Mouse (Mus musculus) lung, adult 2 months (tissue): ENCODE measurements around the gene Gm13283. TPM values are rescaled to one million over a fixed set of nuclear protein-coding genes. Genes with fewer than 3 reads are reported as not detected.
"Not testable (repeated sequence)": the region's sequence is repeated elsewhere in the genome, so short reads cannot be mapped to it uniquely, and the experiment has no call there.

Experiments used
- DNase-seq: peaks from one replicate; pipeline ENCODE4 v3.0.0; 2022
- H3K4me1 ChIP-seq: fragments of 200-500 bp; 2 replicates; pipeline ENCODE4 v1.6.1; 2011; ENCODE audit warnings: low read length; ENCODE audit not compliant: control insufficient read depth, insufficient read depth
- H3K4me3 ChIP-seq: fragments of 200-500 bp; replicated peaks from 2 replicates; pipeline ENCODE3; 2011; ENCODE audit warnings: low read depth, mild to moderate bottlenecking, control low read depth, low read length; ENCODE audit errors: extremely low read depth
- WGBS: fragments of 180-500 bp; shearing (Covaris S2); methylation state at CpG from one replicate; pipeline ENCODE4 v1.1.7; 2018; 5-methylcytosine and 5-hydroxymethylcytosine counted together
- polyA plus RNA-seq: library from polyadenylated mRNA; depleted of rRNA; stranded (reverse); fragments of >200 nt; gene quantifications from 2 replicates; pipeline ENCODE4 v1.2.3, GENCODE M21; 2012; rRNA removed

Gm13283 gene
- polyA plus RNA-seq, 1 experiment: not detected

DNA sequence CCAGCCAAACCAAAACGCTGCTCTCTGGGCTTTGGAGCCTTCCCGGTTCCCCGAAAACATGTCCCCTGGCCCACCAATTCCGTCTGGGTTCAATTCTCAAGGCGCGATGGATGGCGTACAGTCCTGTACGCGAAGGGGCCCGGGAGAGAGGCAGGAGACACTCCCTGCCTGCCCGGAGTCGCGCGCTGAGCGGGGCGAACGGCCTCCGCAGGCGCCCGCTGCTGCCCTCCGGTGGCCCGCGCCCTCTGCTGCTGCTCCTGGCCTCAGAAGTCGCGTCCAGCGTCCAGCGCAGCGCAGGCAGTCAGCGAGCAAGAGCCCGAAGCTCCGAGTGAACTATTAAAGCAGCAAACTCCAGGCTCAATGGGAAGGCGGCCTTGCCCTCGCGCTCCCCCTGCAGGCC lies 45.8 kb downstream of the Gm13283 start:
- 0% methylated on average over 9 of the region's 34 CpGs for WGBS
- peak; percentile 5 for DNase-seq
- H3K4me1 ChIP-seq, H3K4me3 ChIP-seq: not testable (repeated sequence)

Other genes starting within 250 kb of the Gm13283 start
- gene Ifnb1, start 237.3 kb upstream of the Gm13283 start, polyA plus RNA-seq: not detected in 2 replicates
- gene Ifna15, start 201.9 kb upstream of the Gm13283 start, polyA plus RNA-seq: not detected in 2 replicates
- gene Ifna14, start 188.3 kb upstream of the Gm13283 start, polyA plus RNA-seq: not detected in 2 replicates
- not detected in 2 replicates for gene Ifna9, start 167.7 kb upstream of the Gm13283 start, polyA plus RNA-seq
- not detected in 2 replicates for gene Ifna12, start 156.7 kb upstream of the Gm13283 start, polyA plus RNA-seq
- gene C87499, start 125.7 kb upstream of the Gm13283 start, polyA plus RNA-seq: not detected in 2 replicates
- gene Ifna13, start 115.7 kb upstream of the Gm13283 start, polyA plus RNA-seq: not detected in 2 replicates
- not detected in 2 replicates for gene Ifna16, start 83.2 kb upstream of the Gm13283 start, polyA plus RNA-seq
- gene Ifna2, start 76.2 kb upstream of the Gm13283 start, polyA plus RNA-seq: not detected in 2 replicates
- gene Ifnab, start 68.8 kb upstream of the Gm13283 start, polyA plus RNA-seq: not detected in 2 replicates
- gene Gm26566, start 38.3 kb upstream of the Gm13283 start, polyA plus RNA-seq: 0.19 and 0.33 TPM in 2 replicates
- gene Klhl9, start 37.7 kb upstream of the Gm13283 start, polyA plus RNA-seq: 19.6 and 19.7 TPM in 2 replicates
- not detected in 2 replicates for gene Gm13271, start 5.3 kb upstream of the Gm13283 start, polyA plus RNA-seq
- gene Gm13290, start 13.7 kb downstream of the Gm13283 start, polyA plus RNA-seq: not detected in 2 replicates
- gene Gm13289, start 16.8 kb downstream of the Gm13283 start, polyA plus RNA-seq: not detected in 2 replicates
- not detected in 2 replicates for gene Gm13272, start 19.7 kb downstream of the Gm13283 start, polyA plus RNA-seq
- not detected in 2 replicates for gene Ifnz, start 22.0 kb downstream of the Gm13283 start, polyA plus RNA-seq
- gene Gm13276, start 25.6 kb downstream of the Gm13283 start, polyA plus RNA-seq: not detected in 2 replicates
- gene Gm13277, start 28.5 kb downstream of the Gm13283 start, polyA plus RNA-seq: not detected in 2 replicates
- not detected in 2 replicates for gene Gm13278, start 31.4 kb downstream of the Gm13283 start, polyA plus RNA-seq
- not detected in 2 replicates for gene Gm13275, start 34.4 kb downstream of the Gm13283 start, polyA plus RNA-seq
- not detected in 2 replicates for gene Gm13279, start 37.3 kb downstream of the Gm13283 start, polyA plus RNA-seq
- not detected in 2 replicates for gene Gm13285, start 39.5 kb downstream of the Gm13283 start, polyA plus RNA-seq
- not detected in 2 replicates for gene Gm13287, start 43.1 kb downstream of the Gm13283 start, polyA plus RNA-seq
- not detected in 2 replicates for gene Gm13288, start 45.4 kb downstream of the Gm13283 start, polyA plus RNA-seq
- not detected in 2 replicates for gene Ifna7, start 56.1 kb downstream of the Gm13283 start, polyA plus RNA-seq
- not detected in 2 replicates for gene Ifna11, start 59.8 kb downstream of the Gm13283 start, polyA plus RNA-seq
- not detected in 2 replicates for gene Ifna6, start 67.3 kb downstream of the Gm13283 start, polyA plus RNA-seq
- not detected in 2 replicates for gene Ifna5, start 75.4 kb downstream of the Gm13283 start, polyA plus RNA-seq
- not detected in 2 replicates for gene Ifna4, start 81.7 kb downstream of the Gm13283 start, polyA plus RNA-seq
- not detected in 2 replicates for gene Ifna1, start 90.0 kb downstream of the Gm13283 start, polyA plus RNA-seq
- gene Ifne, start 120.1 kb downstream of the Gm13283 start, polyA plus RNA-seq: not detected in 2 replicates